Mouse (Mus musculus) hindbrain, embryonic 13.5 days (tissue): ENCODE data around the gene Gm10778. TPM values are rescaled to one million over a fixed set of nuclear protein-coding genes. Genes with fewer than 3 reads are reported as not detected.
"Not testable (repeated sequence)": the region's sequence is repeated elsewhere in the genome, so short reads cannot be mapped to it uniquely, and the experiment has no call there.

Experiments
- ATAC-seq: fragments of 200-750 bp; cut with Nextera tagmentation; 2 replicates; pipeline ENCODE4 v1.8.0; 2017; ENCODE audit warnings: moderate TSS enrichment; ENCODE audit not compliant: low FRiP score
- H3K27ac ChIP-seq: fragments of 300-500 bp; sonication (generic); 2 replicates; pipeline ENCODE4 v1.5.1; 2015; ENCODE audit warnings: inconsistent platforms, mild to moderate bottlenecking, moderate library complexity
- H3K27me3 ChIP-seq: fragments of 300-500 bp; sonication (generic); 2 replicates; pipeline ENCODE4 v1.6.1; 2015; ENCODE audit warnings: mild to moderate bottlenecking, inconsistent platforms
- H3K36me3 ChIP-seq: fragments of 300-500 bp; sonication (generic); 2 replicates; pipeline ENCODE4 v1.6.1; 2015; ENCODE audit warnings: mild to moderate bottlenecking, inconsistent platforms
- H3K4me1 ChIP-seq: fragments of 300-500 bp; sonication (generic); replicated peaks from 2 replicates; pipeline ENCODE4 v1.6.1; 2015; ENCODE audit warnings: inconsistent platforms
- H3K4me2 ChIP-seq: fragments of 300-500 bp; sonication (generic); 2 replicates; pipeline ENCODE4 v1.6.1; 2015; ENCODE audit warnings: inconsistent platforms, mild to moderate bottlenecking, moderate library complexity
- H3K4me3 ChIP-seq: fragments of 300-500 bp; sonication (generic); 2 replicates; pipeline ENCODE4 v1.5.1; 2015; ENCODE audit warnings: mild to moderate bottlenecking, inconsistent platforms
- H3K9ac ChIP-seq: fragments of 300-500 bp; sonication (generic); 2 replicates; pipeline ENCODE4 v1.6.1; 2015; ENCODE audit warnings: mild to moderate bottlenecking, inconsistent platforms
- H3K9me3 ChIP-seq: fragments of 300-500 bp; sonication (generic); 2 replicates; pipeline ENCODE4 v1.6.1; 2016; ENCODE audit warnings: inconsistent platforms
- WGBS: fragments of 180-500 bp; shearing (Covaris S2); methylation state at CpG from one replicate; pipeline ENCODE4 v1.1.7; 2015; 5-methylcytosine and 5-hydroxymethylcytosine counted together
- polyA plus RNA-seq: library from polyadenylated mRNA; unstranded; fragments of >200 nt; fragmentation: Nextera tagmentation; extraction: Ambion mirVana; gene quantifications from 2 replicates; pipeline ENCODE4 v1.2.1, GENCODE M21; 2015

Gene Gm10778
- polyA plus RNA-seq, 1 experiment from 2014 or later = 6.4 TPM

- H3K27ac ChIP-seq = no peak overlapping the region
- H3K9me3 ChIP-seq = no peaks in the 10 kb centered on the region
- no peak overlapping the region for H3K4me2 ChIP-seq
- peaks cover 33% of the 10 kb centered on the region for H3K27me3 ChIP-seq
- WGBS = 21% methylated on average over 7 of the region's 8 CpGs
- 0 out of 2 replicates have a peak, but pooled peaks cover 6% of the 10 kb centered on the region for H3K36me3 ChIP-seq
- ATAC-seq = no peak
- peaks cover 22% of the 10 kb centered on the region for H3K4me1 ChIP-seq
- H3K4me3 ChIP-seq = no peak overlapping the region
- no peak overlapping the region for H3K9ac ChIP-seq
Observed at GRCm38 (mm10) chr10:81636338-81636737, 12.5 kb upstream of the Gm10778 start.

- 0 out of 2 replicates have a peak, but pooled peaks cover 6% of the 10 kb centered on the region for H3K36me3 ChIP-seq
- no peak overlapping the region for H3K4me3 ChIP-seq
- H3K27me3 ChIP-seq = peaks cover 27% of the 10 kb centered on the region
- H3K27ac ChIP-seq = no peak overlapping the region
- peaks cover 38% of the 10 kb centered on the region for H3K4me1 ChIP-seq
- H3K4me2 ChIP-seq = no peak overlapping the region
- 83% methylated on average over 6 of the region's 6 CpGs for WGBS
- no peak for ATAC-seq
- H3K9ac ChIP-seq = no peak overlapping the region
- H3K9me3 ChIP-seq = no peaks in the 10 kb centered on the region
Observed at GRCm38 (mm10) chr10:81638101-81638500, 10.8 kb upstream of the Gm10778 start.

- H3K4me2 ChIP-seq, H3K36me3 ChIP-seq, ATAC-seq, H3K9ac ChIP-seq, H3K9me3 ChIP-seq, H3K27ac ChIP-seq, H3K4me3 ChIP-seq: not testable (repeated sequence)
- H3K27me3 ChIP-seq = peaks cover 17% of the 10 kb centered on the region; the same call in 1 of the 2 replicates
- peaks cover 37% of the 10 kb centered on the region for H3K4me1 ChIP-seq
- 46% methylated on average over 4 of the region's 4 CpGs for WGBS
Observed at GRCm38 (mm10) chr10:81640825-81641224, 8.0 kb upstream of the Gm10778 start.

GRCm38 (mm10) chr10:81641566-81641965 lies 7.3 kb upstream of the Gm10778 start:
- peaks cover 37% of the 10 kb centered on the region for H3K4me1 ChIP-seq
- peak overlapping the region; percentile 96; the same call in 1 of the 2 replicates for H3K4me2 ChIP-seq
- ATAC-seq = no peak
- H3K4me3 ChIP-seq = no peak overlapping the region; the same call in 1 of the 2 replicates
- peak overlapping the region; percentile 98 for H3K9ac ChIP-seq
- no peak overlapping the region for H3K27ac ChIP-seq
- 0 out of 2 replicates have a peak, but pooled peaks cover 6% of the 10 kb centered on the region for H3K36me3 ChIP-seq
- 97% methylated on average over 2 of the region's 2 CpGs for WGBS
- no peaks in the 10 kb centered on the region for H3K9me3 ChIP-seq
- peaks cover 18% of the 10 kb centered on the region; the same call in 1 of the 2 replicates for H3K27me3 ChIP-seq

GRCm38 (mm10) chr10:81641978-81642647 lies 6.7 kb upstream of the Gm10778 start:
- WGBS = 77% methylated on average over 8 of the region's 8 CpGs
- Histone ChIP-seq H3K4me3 (peak overlapping the region; percentile 72), H3K27me3 (peaks cover 16% of the 10 kb centered on the region; the same call in 1 of the 2 replicates), H3K4me2 (peak overlapping the region; percentile 96), H3K27ac (peak overlapping the region; percentile 98; the same call in 1 of the 2 replicates), H3K9ac (peak overlapping the region; percentile 98), H3K9me3 (no peaks in the 10 kb centered on the region), H3K36me3 (0 out of 2 replicates have a peak, but pooled peaks cover 6% of the 10 kb centered on the region), H3K4me1 (peaks cover 37% of the 10 kb centered on the region)
- no peak for ATAC-seq

- Histone ChIP-seq H3K4me2 (peak overlapping the region; percentile 96), H3K9me3 (no peaks in the 10 kb centered on the region), H3K36me3 (0 out of 2 replicates have a peak, but pooled peaks cover 6% of the 10 kb centered on the region), H3K4me1 (peaks cover 37% of the 10 kb centered on the region), H3K27ac (peak overlapping the region; percentile 98), H3K4me3 (peak overlapping the region; percentile 72), H3K9ac (peak overlapping the region; percentile 98), H3K27me3 (0 out of 2 replicates have a peak, but pooled peaks cover 20% of the 10 kb centered on the region)
- no peak for ATAC-seq
- 23% methylated on average over 24 of the region's 24 CpGs for WGBS
Observed at GRCm38 (mm10) chr10:81642648-81643448, 6.0 kb upstream of the Gm10778 start.

- under 1% methylated on average over 74 of the region's 75 CpGs for WGBS
- H3K36me3 ChIP-seq = 0 out of 2 replicates have a peak, but pooled peaks cover 6% of the 10 kb centered on the region
- peaks cover 39% of the 10 kb centered on the region for H3K4me1 ChIP-seq
- H3K27me3 ChIP-seq = 0 out of 2 replicates have a peak, but pooled peaks cover 14% of the 10 kb centered on the region
- peak overlapping the region; percentile 96 for H3K4me2 ChIP-seq
- peak; percentile 87 for ATAC-seq
- peak overlapping the region; percentile 98 for H3K27ac ChIP-seq
- H3K4me3 ChIP-seq = peak overlapping the region; percentile 72
- peak overlapping the region; percentile 98 for H3K9ac ChIP-seq
- H3K9me3 ChIP-seq = no peaks in the 10 kb centered on the region
Observed at GRCm38 (mm10) chr10:81643449-81644055, 5.3 kb upstream of the Gm10778 start.

- peaks cover 39% of the 10 kb centered on the region for H3K4me1 ChIP-seq
- peak overlapping the region; percentile 98 for H3K9ac ChIP-seq
- peak; percentile 6; the same call in 1 of the 2 replicates for ATAC-seq
- peak overlapping the region; percentile 72 for H3K4me3 ChIP-seq
- H3K27ac ChIP-seq = peak overlapping the region; percentile 98
- H3K27me3 ChIP-seq = 0 out of 2 replicates have a peak, but pooled peaks cover 13% of the 10 kb centered on the region
- peak overlapping the region; percentile 96 for H3K4me2 ChIP-seq
- WGBS = 53% methylated on average over 2 of the region's 2 CpGs
- no peaks in the 10 kb centered on the region for H3K9me3 ChIP-seq
- 0 out of 2 replicates have a peak, but pooled peaks cover 4% of the 10 kb centered on the region for H3K36me3 ChIP-seq
Observed at GRCm38 (mm10) chr10:81644162-81644561, 4.7 kb upstream of the Gm10778 start.

GRCm38 (mm10) chr10:81644716-81645115 lies 4.1 kb upstream of the Gm10778 start:
- Histone ChIP-seq H3K27ac (0 out of 2 replicates have a peak overlapping the region, but pooled peaks have one; percentile 98), H3K27me3 (0 out of 2 replicates have a peak, but pooled peaks cover 13% of the 10 kb centered on the region), H3K4me3 (no peak overlapping the region), H3K4me2 (no peak overlapping the region), H3K9me3 (no peaks in the 10 kb centered on the region), H3K36me3 (no peaks in the 10 kb centered on the region), H3K9ac (0 out of 2 replicates have a peak overlapping the region, but pooled peaks have one; percentile 98), H3K4me1 (peaks cover 38% of the 10 kb centered on the region)
- no peak for ATAC-seq
- WGBS = 89% methylated on average over 18 of the region's 18 CpGs

- H3K27ac ChIP-seq = no peak overlapping the region
- 0 out of 2 replicates have a peak, but pooled peaks cover 13% of the 10 kb centered on the region for H3K27me3 ChIP-seq
- WGBS = 88% methylated on average over 4 of the region's 4 CpGs
- no peak overlapping the region for H3K4me3 ChIP-seq
- H3K4me1 ChIP-seq = peaks cover 41% of the 10 kb centered on the region
- no peak for ATAC-seq
- H3K36me3 ChIP-seq = no peaks in the 10 kb centered on the region
- H3K4me2 ChIP-seq = no peak overlapping the region
- no peaks in the 10 kb centered on the region for H3K9me3 ChIP-seq
- no peak overlapping the region for H3K9ac ChIP-seq
Observed at GRCm38 (mm10) chr10:81645391-81645790, 3.5 kb upstream of the Gm10778 start.

- 87% methylated on average over 7 of the region's 7 CpGs for WGBS
- H3K4me2 ChIP-seq = no peak overlapping the region
- H3K4me1 ChIP-seq = peaks cover 38% of the 10 kb centered on the region
- peaks cover 6% of the 10 kb centered on the region for H3K36me3 ChIP-seq
- no peak overlapping the region for H3K4me3 ChIP-seq
- H3K27me3 ChIP-seq = 0 out of 2 replicates have a peak, but pooled peaks cover 13% of the 10 kb centered on the region
- H3K9me3 ChIP-seq = 0 out of 2 replicates have a peak, but pooled peaks cover under 1% of the 10 kb centered on the region
- no peak overlapping the region for H3K27ac ChIP-seq
- H3K9ac ChIP-seq = no peak overlapping the region
- no peak for ATAC-seq
Observed at GRCm38 (mm10) chr10:81646015-81646555, 2.8 kb upstream of the Gm10778 start.
